Mouse (Mus musculus) monocyte, adult 5-6 weeks (primary cell): ENCODE measurements around the gene Hopx. TPM values are rescaled to one million over a fixed set of nuclear protein-coding genes. Genes with fewer than 3 reads are reported as not detected.

Experiments
- total RNA-seq: library from RNA; stranded (forward); fragments of 200-1000, 200-491, 200-594 nt; gene quantifications from 3 replicates; pipeline ENCODE4 v1.2.3, GENCODE M21; 2017

The Hopx gene
- total RNA-seq, 1 experiment from 2014 or later, result 29.6 TPM

Other genes starting within 250 kb of the Hopx start
- 24.6 to 38.8 TPM (median 37.2 TPM) in 3 replicates for gene Aasdh, start 209.6 kb downstream of the Hopx start, total RNA-seq
- gene Paics, start 163.8 kb downstream of the Hopx start, total RNA-seq, result 99.4 to 104 TPM (median 104 TPM) in 3 replicates
- 18.7 to 32.1 TPM (median 29.8 TPM) in 3 replicates for gene Ppat, start 163.5 kb downstream of the Hopx start, total RNA-seq
- 88.8 to 168 TPM (median 138 TPM) in 3 replicates for gene Srp72, start 140.4 kb downstream of the Hopx start, total RNA-seq
- not detected in 3 replicates for gene Arl9, start 111.1 kb downstream of the Hopx start, total RNA-seq
- gene Thegl, start 99.1 kb downstream of the Hopx start, total RNA-seq, result 1.1 TPM in 1 of 3 replicates, not detected in the others
- not detected in 3 replicates for gene Spink2, start 96.3 kb upstream of the Hopx start, total RNA-seq
- gene Rest, start 150.4 kb upstream of the Hopx start, total RNA-seq, result 39.7 to 45.8 TPM (median 40.3 TPM) in 3 replicates
- gene Noa1, start 195.0 kb upstream of the Hopx start, total RNA-seq, result 4.2 to 7.1 TPM (median 4.9 TPM) in 3 replicates
- gene Polr2b, start 195.0 kb upstream of the Hopx start, total RNA-seq, result 105 to 132 TPM (median 106 TPM) in 3 replicates